Mouse (Mus musculus) CH12.LX (cell line): ENCODE data around the gene Mttp.

ENCODE experiments used
- BHLHE40 ChIP-seq: IDR thresholded peaks from 2 replicates; pipeline ENCODE4 v1.6.1; 2011; ENCODE audit warnings: mild to moderate bottlenecking, low read depth, low read length, improper control_type of control experiment
- EP300 ChIP-seq: IDR thresholded peaks from 2 replicates; pipeline ENCODE4 v1.6.1; 2011; ENCODE audit warnings: low read length, improper control_type of control experiment
- GABPA ChIP-seq: IDR thresholded peaks from 2 replicates; pipeline ENCODE4 v1.6.1; 2012; ENCODE audit warnings: low read depth, low read length, improper control_type of control experiment, inconsistent platforms; ENCODE audit not compliant: insufficient replicate concordance
- HCFC1 ChIP-seq: IDR thresholded peaks from 2 replicates; pipeline ENCODE4 v1.6.1; 2012; ENCODE audit warnings: low read depth, mild to moderate bottlenecking, inconsistent platforms, low read length, improper control_type of control experiment
- MAX ChIP-seq: IDR thresholded peaks from 2 replicates; pipeline ENCODE4 v1.6.1; 2011; ENCODE audit warnings: low read length, improper control_type of control experiment
- MEF2A ChIP-seq: IDR thresholded peaks from 2 replicates; pipeline ENCODE4 v1.6.1; 2014; ENCODE audit warnings: low read depth, mild to moderate bottlenecking, inconsistent platforms, low read length, improper control_type of control experiment, borderline replicate concordance
- ZNF384 ChIP-seq: IDR thresholded peaks from 2 replicates; pipeline ENCODE4 v1.6.1; 2012; ENCODE audit warnings: low read depth, low read length, improper control_type of control experiment, inconsistent platforms

- TF ChIP-seq GABPA: no peak
- TF ChIP-seq HCFC1: no peak
- no peak for TF ChIP-seq BHLHE40
- TF ChIP-seq EP300: no peak
- no peak for TF ChIP-seq MAX
- TF ChIP-seq MEF2A: no peak
- TF ChIP-seq ZNF384: peak; percentile 78; the same call in 1 of the 2 replicates
Measured at GRCm38 (mm10) chr3:138144060-138144641, 617 bp downstream of the Mttp start.
